Mouse (Mus musculus) bone marrow macrophage, adult 2 months (primary cell): ENCODE measurements around the gene Nol6.

ENCODE experiments used
- CTCF ChIP-seq: IDR thresholded peaks from 2 replicates; pipeline ENCODE4 v1.5.1; 2012; ENCODE audit warnings: low read depth, mild to moderate bottlenecking, low read length, moderate library complexity
- POLR2A ChIP-seq: IDR thresholded peaks from 2 replicates; pipeline ENCODE4 v1.6.1; 2012; ENCODE audit warnings: mild to moderate bottlenecking, low read depth, low read length, borderline replicate concordance

DNA sequence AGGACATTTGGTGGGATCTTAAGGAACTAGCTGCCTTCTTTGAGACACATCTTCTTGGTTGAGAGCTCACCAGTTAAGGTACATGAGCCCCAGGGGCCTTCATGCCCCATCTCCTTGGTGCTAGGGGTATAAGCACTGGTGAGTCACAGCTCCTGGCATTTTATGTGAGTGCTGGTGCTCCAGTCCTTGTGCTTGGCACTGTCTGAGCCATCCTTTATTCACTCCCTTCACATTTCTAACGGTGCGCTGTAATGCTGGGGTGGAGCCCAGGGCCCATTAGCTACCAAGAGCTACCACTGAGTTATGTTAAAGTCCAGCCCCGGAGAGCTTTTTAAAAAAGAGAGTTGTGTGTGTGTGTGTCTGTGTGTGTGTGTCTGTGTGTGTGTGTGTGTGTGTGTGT is 28.9 kb upstream of the Nol6 start:
- TF ChIP-seq CTCF: no peak
- no peak for TF ChIP-seq POLR2A
